Mouse (Mus musculus) testis, adult 2 months (tissue): ENCODE data around the gene Pcbd2. TPM values are rescaled to one million over a fixed set of nuclear protein-coding genes. Genes with fewer than 3 reads are reported as not detected.
A peak's percentile ranks its signal among the peaks of the same experiment; 100 is the strongest.

ENCODE experiments used
- H3K27ac ChIP-seq: fragments of 200-500 bp; 2 replicates; pipeline ENCODE4 v1.5.1; 2012; ENCODE audit warnings: low read depth, low read length; ENCODE audit not compliant: control insufficient read depth, insufficient read depth
- H3K27me3 ChIP-seq: fragments of 200-500 bp; 2 replicates; pipeline ENCODE4 v1.6.1; 2012; ENCODE audit warnings: mild to moderate bottlenecking, low read length, moderate library complexity; ENCODE audit not compliant: control insufficient read depth, insufficient read depth
- H3K36me3 ChIP-seq: fragments of 200-500 bp; 2 replicates; pipeline ENCODE4 v1.6.1; 2012; ENCODE audit warnings: mild to moderate bottlenecking, low read length; ENCODE audit not compliant: control insufficient read depth, insufficient read depth
- H3K4me1 ChIP-seq: fragments of 200-500 bp; 2 replicates; pipeline ENCODE4 v1.6.1; 2012; ENCODE audit warnings: low read length; ENCODE audit not compliant: control insufficient read depth, insufficient read depth
- H3K4me3 ChIP-seq: fragments of 200-500 bp; 2 replicates; pipeline ENCODE4 v1.5.1; 2012; ENCODE audit warnings: low read depth, mild to moderate bottlenecking, low read length, moderate library complexity, mixed read lengths; ENCODE audit not compliant: control insufficient read depth
- CTCF ChIP-seq: fragments of 200-500 bp; IDR thresholded peaks from 2 replicates; pipeline ENCODE4 v1.5.1; 2012; ENCODE audit warnings: low read depth, mild to moderate bottlenecking, inconsistent platforms, low read length, moderate library complexity; ENCODE audit not compliant: control insufficient read depth, insufficient read depth, insufficient replicate concordance
- POLR2A ChIP-seq: fragments of 200-500 bp; IDR thresholded peaks from 2 replicates; pipeline ENCODE4 v1.6.1; 2012; ENCODE audit warnings: low read depth, mild to moderate bottlenecking, inconsistent platforms, low read length, moderate library complexity; ENCODE audit not compliant: control insufficient read depth
- polyA plus RNA-seq: library from polyadenylated mRNA; depleted of rRNA; stranded (reverse); fragments of >200 nt; gene quantifications from 2 replicates; pipeline ENCODE4 v1.2.3, GENCODE M21; 2012

Gene Pcbd2
- polyA plus RNA-seq, 1 experiment = 4.8 TPM

DNA sequence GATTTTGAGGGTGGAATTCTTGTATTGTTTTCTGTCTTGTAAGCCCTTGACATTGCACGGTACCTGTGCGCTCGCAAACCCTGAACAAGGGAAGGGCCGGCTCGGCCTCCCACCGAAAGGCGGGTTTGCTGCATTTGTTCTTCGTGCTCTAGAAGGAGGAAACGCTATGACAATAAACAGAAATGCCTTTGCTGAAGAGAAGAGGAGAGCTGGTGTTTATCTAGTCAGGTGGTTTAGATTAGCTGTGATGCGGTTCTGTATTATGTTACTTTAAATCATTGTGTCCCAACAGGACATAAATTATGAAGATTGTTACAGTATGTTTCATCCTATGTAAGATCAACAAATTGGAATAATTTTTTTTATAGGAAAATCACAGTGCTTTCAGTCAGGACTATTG is 34.3 kb downstream of the Pcbd2 start:
- H3K4me1 ChIP-seq = no peaks in the 10 kb centered on the region
- H3K27ac ChIP-seq = no peak overlapping the region

DNA sequence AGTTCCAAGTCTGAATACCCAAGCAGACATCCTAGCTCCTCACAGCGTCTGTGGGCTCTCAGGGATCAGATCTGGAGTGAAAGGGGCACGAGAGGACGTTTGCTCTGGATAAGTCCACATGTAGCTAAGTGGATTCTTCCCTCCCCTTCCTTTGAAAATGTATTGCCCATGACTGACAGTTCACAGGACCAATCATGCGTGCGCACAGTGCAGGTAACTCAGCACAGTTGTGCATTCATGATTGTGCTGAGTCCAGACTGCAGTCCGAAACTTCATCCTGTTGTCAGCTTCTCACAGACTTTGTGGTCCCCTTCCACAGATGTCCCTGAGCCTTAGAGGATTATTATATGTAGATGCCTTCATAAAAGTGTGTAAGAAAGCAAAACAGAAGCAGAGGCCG is 47.2 kb downstream of the Pcbd2 start:
- no peaks in the 10 kb centered on the region for H3K36me3 ChIP-seq
- H3K4me3 ChIP-seq = no peak overlapping the region
- TF ChIP-seq POLR2A (no peak), CTCF (no peak)
- H3K27ac ChIP-seq = no peak overlapping the region
- H3K4me1 ChIP-seq = peaks cover 6% of the 10 kb centered on the region
- no peaks in the 10 kb centered on the region for H3K27me3 ChIP-seq

More for the DNA sequence above, 34.3 kb downstream of the Pcbd2 start:
- Histone ChIP-seq H3K27me3 (no peaks in the 10 kb centered on the region), H3K36me3 (no peaks in the 10 kb centered on the region), H3K4me3 (no peak overlapping the region)
- TF ChIP-seq CTCF (no peak), POLR2A (no peak)

DNA sequence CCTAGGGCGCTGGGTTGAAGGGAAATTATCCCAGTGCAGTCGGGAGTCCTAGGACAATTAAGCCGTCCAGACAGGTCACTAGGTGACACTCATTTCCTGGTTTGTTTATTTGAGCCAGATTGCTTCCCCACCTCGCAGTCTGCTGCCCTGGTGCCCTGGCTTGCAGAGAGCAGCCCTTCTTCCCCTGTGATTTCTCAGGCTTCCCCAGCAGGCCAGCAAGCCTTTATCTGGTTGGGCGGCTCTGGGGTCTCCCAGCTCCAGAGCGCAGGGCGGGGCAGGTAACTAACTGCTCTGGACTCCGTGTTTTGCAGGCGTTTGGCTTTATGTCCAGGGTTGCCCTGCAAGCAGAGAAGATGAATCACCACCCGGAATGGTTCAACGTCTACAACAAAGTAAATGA is 47.9 kb downstream of the Pcbd2 start:
- H3K4me1 ChIP-seq = peaks cover 6% of the 10 kb centered on the region
- no peak for TF ChIP-seq CTCF
- H3K27ac ChIP-seq = no peak overlapping the region
- no peaks in the 10 kb centered on the region for H3K27me3 ChIP-seq
- H3K4me3 ChIP-seq = no peak overlapping the region
- H3K36me3 ChIP-seq = no peaks in the 10 kb centered on the region

DNA sequence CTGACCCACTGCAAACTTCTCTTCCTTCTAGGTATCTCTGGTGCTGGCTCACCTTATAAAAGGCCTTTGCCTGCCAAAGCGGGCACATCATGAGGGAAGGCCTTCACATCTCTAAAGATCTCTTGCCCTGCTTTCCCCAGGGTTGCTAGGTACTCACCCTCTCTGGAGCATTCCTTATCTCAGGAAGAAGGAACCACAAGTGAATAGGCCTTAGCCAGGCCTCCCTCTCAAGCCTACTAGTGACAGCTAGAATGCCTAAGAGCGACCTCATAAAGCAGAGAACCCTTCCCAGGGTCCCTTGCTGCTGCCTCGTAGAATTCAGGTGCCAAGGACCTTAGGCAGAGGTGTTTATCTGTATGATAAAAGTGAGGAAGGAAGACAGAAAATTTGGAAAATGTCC is 57.1 kb downstream of the Pcbd2 start, which contains the start of gene Catsper3:
Gene Catsper3 (plus strand): TSS at position 301 of the 400 bp plus-strand sequence.
- TF ChIP-seq CTCF (no peak), POLR2A (no peak)
- no peak within 1 kb of the TSS for H3K27ac ChIP-seq
- no peaks in the 10 kb centered on the region for H3K27me3 ChIP-seq

DNA sequence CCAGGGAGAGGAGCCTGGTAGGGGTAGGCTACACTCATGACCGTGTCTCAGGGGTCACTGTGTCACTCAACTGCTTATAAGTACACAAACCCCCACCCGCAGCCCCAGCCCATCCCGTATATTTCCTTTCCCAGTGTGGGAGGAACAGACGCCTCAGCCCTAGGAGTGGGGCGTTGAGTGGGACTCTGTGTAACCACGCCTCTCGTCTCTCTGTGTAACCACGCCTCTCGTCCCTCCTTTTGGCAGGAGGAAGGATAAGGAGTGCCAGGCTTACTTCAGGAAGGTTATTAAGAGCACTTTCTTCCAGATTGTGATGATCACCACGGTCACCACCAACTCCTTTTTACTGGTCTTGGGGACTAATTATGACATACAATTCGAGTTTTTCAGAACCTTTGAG is 59.0 kb downstream of the Pcbd2 start:
- H3K36me3 ChIP-seq = no peaks in the 10 kb centered on the region
- H3K4me3 ChIP-seq = peak overlapping the region; percentile 75
- no peaks in the 10 kb centered on the region for H3K27me3 ChIP-seq
- no peak for TF ChIP-seq POLR2A
- no peak for TF ChIP-seq CTCF
- no peaks in the 10 kb centered on the region; the same call in 1 of the 2 replicates for H3K4me1 ChIP-seq
- no peak overlapping the region for H3K27ac ChIP-seq

More for the DNA sequence above, 57.1 kb downstream of the Pcbd2 start, which contains the start of gene Catsper3:
- Histone ChIP-seq H3K4me1 (no peaks in the 10 kb centered on the region; the same call in 1 of the 2 replicates), H3K4me3 (peak within 1 kb of the TSS; percentile 81), H3K36me3 (no peaks in the 10 kb centered on the region)

DNA sequence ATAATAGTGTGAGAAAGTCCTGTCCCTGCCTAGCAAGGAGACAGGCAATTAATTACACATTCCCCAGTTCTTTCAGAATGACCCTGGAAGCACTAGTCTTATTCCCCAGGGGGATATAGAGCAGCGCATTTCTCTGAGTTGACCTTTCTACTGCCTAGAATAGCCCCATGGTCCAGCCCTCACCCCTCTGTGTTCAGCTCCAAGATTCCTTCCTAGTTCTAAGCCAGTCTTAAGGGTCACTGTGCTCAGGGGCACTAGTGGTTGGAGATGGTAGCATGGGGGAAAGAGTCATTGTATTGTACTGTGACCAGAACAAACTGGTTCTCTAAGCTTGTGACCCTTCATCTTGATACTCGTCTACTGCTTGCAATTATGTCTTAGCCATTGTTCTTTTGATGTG is 74.1 kb downstream of the Pcbd2 start:
- H3K27ac ChIP-seq = no peak overlapping the region
- no peaks in the 10 kb centered on the region for H3K4me1 ChIP-seq
- no peaks in the 10 kb centered on the region for H3K36me3 ChIP-seq
- TF ChIP-seq CTCF = no peak
- TF ChIP-seq POLR2A = no peak
- no peak overlapping the region for H3K4me3 ChIP-seq
- H3K27me3 ChIP-seq = no peaks in the 10 kb centered on the region

DNA sequence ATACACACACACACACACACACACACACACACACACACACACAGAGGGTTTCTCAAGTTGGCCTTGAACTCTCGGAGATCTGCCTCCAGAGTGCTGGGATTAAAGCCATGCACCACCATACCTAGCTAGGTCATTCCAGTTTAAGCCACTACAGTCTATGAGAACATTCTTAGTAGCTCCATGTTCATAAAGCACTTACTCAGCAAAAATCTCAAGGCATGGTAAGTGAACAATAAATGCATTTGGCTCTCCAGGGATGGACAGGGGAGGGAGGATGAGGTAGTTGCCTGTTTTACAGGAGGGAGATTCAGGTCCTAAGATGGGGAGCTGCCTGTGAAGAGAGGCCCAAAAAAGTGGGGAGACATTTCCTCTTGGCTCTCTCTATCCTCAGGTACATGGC is 76.8 kb downstream of the Pcbd2 start:
- Histone ChIP-seq H3K4me3 (no peak overlapping the region), H3K4me1 (no peaks in the 10 kb centered on the region), H3K27ac (no peak overlapping the region), H3K36me3 (no peaks in the 10 kb centered on the region), H3K27me3 (no peaks in the 10 kb centered on the region)
- no peak for TF ChIP-seq POLR2A
- TF ChIP-seq CTCF = no peak

DNA sequence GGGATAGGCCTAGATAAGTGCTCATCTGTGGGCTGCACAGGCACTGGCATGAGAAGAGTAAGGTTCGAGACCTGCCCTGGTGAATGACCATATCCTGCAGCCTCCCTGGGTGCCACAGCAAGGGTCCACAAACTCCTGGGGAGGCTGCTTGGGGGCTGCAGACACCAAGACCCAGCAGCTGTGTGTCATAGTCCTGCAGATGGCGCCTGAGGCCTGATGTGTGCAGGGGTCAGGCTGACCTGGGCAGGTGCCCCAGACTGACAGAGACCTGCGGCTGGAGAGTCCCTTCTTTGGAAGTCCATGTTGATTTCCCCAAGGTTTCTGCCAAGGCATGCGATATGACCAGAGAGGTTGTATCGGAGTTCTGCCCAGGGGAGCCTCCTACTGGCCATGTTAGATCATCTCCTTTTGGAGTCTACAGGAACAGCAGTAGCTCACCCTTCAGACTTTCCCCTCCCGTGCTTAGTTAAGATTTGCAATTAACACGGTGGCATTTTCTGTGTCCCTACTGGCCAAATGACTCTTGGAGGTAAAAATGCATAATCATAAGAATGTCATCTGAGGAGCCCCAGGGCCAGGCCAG is 82.0 kb downstream of the Pcbd2 start:
- no peak overlapping the region for H3K27ac ChIP-seq
- peak; percentile 9; the same call in 1 of the 2 replicates for TF ChIP-seq CTCF
- TF ChIP-seq POLR2A = no peak
- no peaks in the 10 kb centered on the region for H3K4me1 ChIP-seq
- no peaks in the 10 kb centered on the region for H3K36me3 ChIP-seq
- no peaks in the 10 kb centered on the region for H3K27me3 ChIP-seq
- H3K4me3 ChIP-seq = no peak overlapping the region
